Mouse (Mus musculus) bone marrow, adult 2 months (tissue): ENCODE data around the gene Hmox2. TPM values are rescaled to one million over a fixed set of nuclear protein-coding genes. Genes with fewer than 3 reads are reported as not detected.

Experiments
- H3K27ac ChIP-seq: fragments of 200-500 bp; 2 replicates; pipeline ENCODE4 v1.5.1; 2012; ENCODE audit warnings: low read depth, mild to moderate bottlenecking, control low read depth, inconsistent platforms, low read length; ENCODE audit not compliant: control insufficient read depth, poor library complexity, insufficient read depth
- H3K4me1 ChIP-seq: fragments of 200-500 bp; 2 replicates; pipeline ENCODE4 v1.6.1; 2011; ENCODE audit warnings: low read length; ENCODE audit not compliant: control insufficient read depth, insufficient read depth
- H3K4me3 ChIP-seq: fragments of 200-500 bp; replicated peaks from 2 replicates; pipeline ENCODE3; 2011; ENCODE audit warnings: mild to moderate bottlenecking, low read depth, low read length, control low read depth; ENCODE audit not compliant: control insufficient read depth
- CTCF ChIP-seq: fragments of 200-500 bp; IDR thresholded peaks from 2 replicates; pipeline ENCODE4 v1.5.1; 2011; ENCODE audit warnings: low read length, control low read depth; ENCODE audit not compliant: control insufficient read depth, insufficient read depth
- POLR2A ChIP-seq: fragments of 200-500 bp; IDR thresholded peaks from 2 replicates; pipeline ENCODE4 v1.6.1; 2011; ENCODE audit warnings: low read depth, mild to moderate bottlenecking, control low read depth, low read length, borderline replicate concordance; ENCODE audit not compliant: control insufficient read depth
- WGBS: fragments of 180-500 bp; shearing (Covaris S2); methylation state at CpG from one replicate; pipeline ENCODE4 v1.1.7; 2018; 5-methylcytosine and 5-hydroxymethylcytosine counted together
- polyA plus RNA-seq: library from polyadenylated mRNA; stranded (reverse); fragments of >200 nt; gene quantifications from 2 replicates; pipeline ENCODE4 v1.2.4, GENCODE M21; 2011; ENCODE audit warnings: low replicate concordance; ENCODE audit not compliant: missing spikeins, insufficient read depth, insufficient read length

The Hmox2 gene
- polyA plus RNA-seq, 1 experiment, result 31.1 TPM

GRCm38 (mm10) chr16:4765852-4766251 is 39.7 kb downstream of the Hmox2 start:
- TF ChIP-seq POLR2A, result no peak
- no peak for TF ChIP-seq CTCF
- Histone ChIP-seq H3K4me3 (no peak overlapping the region), H3K27ac (no peak overlapping the region), H3K4me1 (no peaks in the 10 kb centered on the region)
- 87% methylated on average over 2 of the region's 2 CpGs for WGBS

- TF ChIP-seq POLR2A (no peak), CTCF (no peak)
- 85% methylated on average over 6 of the region's 6 CpGs for WGBS
- H3K27ac ChIP-seq, result no peak overlapping the region
- H3K4me1 ChIP-seq, result no peaks in the 10 kb centered on the region
- H3K4me3 ChIP-seq, result no peak overlapping the region
These were observed 41.0 kb downstream of the Hmox2 start for GRCm38 (mm10) chr16:4767012-4767790.

DNA sequence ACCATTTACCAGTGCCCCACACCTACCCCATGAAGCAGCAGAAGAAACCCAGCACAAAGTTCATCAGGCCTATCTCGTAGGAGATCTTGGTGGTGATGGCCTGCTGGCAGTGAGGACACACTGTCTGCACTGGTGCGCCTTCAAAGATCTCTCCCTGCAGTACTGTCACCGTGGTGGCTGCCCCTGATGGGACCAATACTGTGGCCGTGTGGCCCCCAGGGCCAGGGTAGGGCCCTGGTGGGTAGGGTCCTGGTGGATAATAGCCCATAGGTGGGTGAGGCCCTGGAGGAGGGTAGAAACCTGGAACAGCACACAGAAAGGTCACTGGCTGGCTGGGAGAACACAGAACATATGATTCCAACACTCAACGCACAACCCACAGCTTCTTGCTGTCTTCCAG is 42.6 kb downstream of the Hmox2 start:
- Histone ChIP-seq H3K27ac (no peak overlapping the region), H3K4me3 (no peak overlapping the region), H3K4me1 (no peaks in the 10 kb centered on the region)
- 91% methylated on average over 5 of the region's 5 CpGs for WGBS
- TF ChIP-seq CTCF (no peak), POLR2A (no peak)

DNA sequence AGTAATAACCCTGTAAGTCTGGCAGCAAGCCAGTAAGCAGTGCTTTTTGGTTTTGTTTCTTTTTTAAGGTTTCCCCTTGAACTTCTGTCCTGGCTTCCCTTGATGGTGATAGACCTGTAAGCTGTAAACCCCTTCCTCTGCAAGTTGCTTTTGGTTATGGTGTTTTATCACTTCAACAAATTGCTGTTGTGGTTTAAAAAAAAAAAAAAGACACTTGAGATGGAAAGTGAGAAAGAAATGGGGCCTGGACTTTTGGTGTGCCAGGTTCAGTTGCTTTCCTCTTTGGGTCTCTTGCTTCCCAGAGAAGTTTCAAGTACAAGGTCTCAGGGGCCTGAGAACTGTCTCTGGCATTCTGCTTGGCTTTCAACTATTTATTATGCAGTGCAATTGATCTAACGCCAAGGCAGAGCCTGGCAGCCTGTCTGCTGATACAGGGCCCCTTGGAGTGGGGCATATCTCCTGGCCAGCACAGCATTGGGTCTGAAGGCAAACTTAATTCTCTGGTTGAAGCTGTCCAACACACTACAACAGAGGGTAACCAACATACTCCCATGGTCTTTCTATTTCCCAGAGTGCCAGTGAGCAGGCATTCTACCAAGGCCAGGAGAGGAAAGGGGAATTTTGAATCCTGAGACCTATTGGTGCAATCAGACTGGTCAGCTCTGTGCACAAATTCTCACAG is 47.3 kb downstream of the Hmox2 start:
- WGBS, result 34% methylated on average over 1 of the region's 1 CpGs
- Histone ChIP-seq H3K27ac (no peak overlapping the region), H3K4me3 (no peak overlapping the region), H3K4me1 (no peaks in the 10 kb centered on the region)
- TF ChIP-seq POLR2A (no peak), CTCF (no peak)

DNA sequence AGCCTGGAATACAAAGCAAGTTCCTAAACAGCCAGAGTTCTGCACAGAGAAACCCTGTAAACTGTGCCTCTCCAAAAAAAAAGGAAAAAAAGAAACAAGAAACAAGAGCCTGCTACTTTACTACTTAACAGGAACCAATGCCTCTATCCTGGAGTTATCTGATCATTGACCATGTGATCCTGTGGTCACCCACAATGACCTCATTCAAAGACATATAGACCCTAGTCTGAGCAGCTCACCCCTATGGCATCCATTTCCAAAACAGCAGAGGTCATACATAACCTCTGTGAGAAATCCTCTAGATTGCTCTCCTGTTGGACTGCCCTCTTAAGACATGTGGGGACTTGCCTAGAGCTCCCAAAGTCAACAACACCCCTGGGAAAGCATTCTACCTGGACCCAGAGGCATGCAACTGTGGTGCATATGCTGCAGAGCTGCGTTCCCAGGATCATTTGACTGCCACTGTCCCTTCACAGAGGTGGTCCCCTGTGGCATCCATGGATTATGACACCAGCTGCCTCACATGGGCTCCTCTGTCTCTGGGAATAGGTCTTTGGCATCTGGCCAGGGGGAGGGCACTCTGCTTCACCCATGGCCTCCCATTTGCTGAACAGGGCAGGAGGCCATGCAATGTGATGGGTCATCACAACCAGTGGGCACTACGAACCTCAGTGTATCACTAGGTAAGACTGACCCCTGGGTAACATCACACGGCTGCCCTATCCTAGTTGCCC is 51.2 kb downstream of the Hmox2 start:
- 86% methylated on average over 3 of the region's 3 CpGs for WGBS
- H3K27ac ChIP-seq, result no peak overlapping the region
- H3K4me3 ChIP-seq, result no peak overlapping the region
- TF ChIP-seq CTCF (no peak), POLR2A (no peak)
- H3K4me1 ChIP-seq, result no peaks in the 10 kb centered on the region

- no peak overlapping the region for H3K4me3 ChIP-seq
- TF ChIP-seq CTCF, result no peak
- no peak for TF ChIP-seq POLR2A
- 73% methylated on average over 4 of the region's 4 CpGs for WGBS
- no peaks in the 10 kb centered on the region; the same call in 1 of the 2 replicates for H3K4me1 ChIP-seq
- H3K27ac ChIP-seq, result no peak overlapping the region
These were observed 51.9 kb downstream of the Hmox2 start for GRCm38 (mm10) chr16:4777905-4778609.

GRCm38 (mm10) chr16:4778940-4779339 is 52.8 kb downstream of the Hmox2 start:
- no peaks in the 10 kb centered on the region; the same call in 1 of the 2 replicates for H3K4me1 ChIP-seq
- WGBS, result 78% methylated on average over 4 of the region's 4 CpGs
- TF ChIP-seq POLR2A (no peak), CTCF (no peak)

More at GRCm38 (mm10) chr16:4778940-4779339, 52.8 kb downstream of the Hmox2 start:
- no peak overlapping the region for H3K27ac ChIP-seq
- H3K4me3 ChIP-seq, result no peak overlapping the region
